Mouse (Mus musculus) lung, postnatal 4 days (tissue): ENCODE measurements at regions not wholly inside any gene's neighbourhood (a gene's known extent, or its start where the extent isn't known, plus 50 kb on each side); places are given as distances from the start of the nearest gene placed in this dataset.

Source experiments
- DNase-seq, 2 experiments: peaks; one replicate each; pipeline ENCODE4 v3.0.0; 2021

GRCm38 (mm10) chr11:63620220-63620619 is 301.9 kb downstream of the Hs3st3b1 start:
- no peak for DNase-seq

GRCm38 (mm10) chr11:63630336-63630735 is 291.8 kb downstream of the Hs3st3b1 start:
- no peak for DNase-seq

- DNase-seq = no peak
Observed at GRCm38 (mm10) chr11:63657057-63657456, 265.0 kb downstream of the Hs3st3b1 start.

- no peak for DNase-seq
Observed at GRCm38 (mm10) chr11:63665268-63665934, 256.7 kb downstream of the Hs3st3b1 start.

- DNase-seq = no peak
Observed at GRCm38 (mm10) chr11:63670477-63670876, 251.6 kb downstream of the Hs3st3b1 start.

GRCm38 (mm10) chr11:63671816-63672215 is 250.3 kb downstream of the Hs3st3b1 start:
- DNase-seq = no peak

GRCm38 (mm10) chr11:63677921-63678320 is 244.2 kb downstream of the Hs3st3b1 start:
- no peak for DNase-seq

- no peak for DNase-seq
Observed at GRCm38 (mm10) chr11:63678382-63678905, 243.6 kb downstream of the Hs3st3b1 start.

GRCm38 (mm10) chr11:63679491-63679890 is 242.6 kb downstream of the Hs3st3b1 start:
- DNase-seq = no peak

GRCm38 (mm10) chr11:63684228-63684980 is 237.7 kb downstream of the Hs3st3b1 start:
- no peak for DNase-seq

- DNase-seq = peak in 1 of 2 experiments; percentile 18
Observed at GRCm38 (mm10) chr11:63691041-63691440, 231.0 kb downstream of the Hs3st3b1 start.

GRCm38 (mm10) chr11:63704995-63705580 is 217.0 kb downstream of the Hs3st3b1 start:
- no peak for DNase-seq

GRCm38 (mm10) chr11:63706057-63706456 is 216.0 kb downstream of the Hs3st3b1 start:
- no peak for DNase-seq

GRCm38 (mm10) chr11:63707093-63707492 is 215.0 kb downstream of the Hs3st3b1 start:
- DNase-seq = no peak

GRCm38 (mm10) chr11:63708412-63708811 is 213.7 kb downstream of the Hs3st3b1 start:
- peak; percentile 54 to 71 for DNase-seq

- no peak for DNase-seq
Observed at GRCm38 (mm10) chr11:63712053-63712864, 209.8 kb downstream of the Hs3st3b1 start.

GRCm38 (mm10) chr11:63722261-63722660 is 199.8 kb downstream of the Hs3st3b1 start:
- DNase-seq = no peak

GRCm38 (mm10) chr11:63730880-63731279 is 191.2 kb downstream of the Hs3st3b1 start:
- peak; percentile 30 to 42 for DNase-seq

- no peak for DNase-seq
Observed at GRCm38 (mm10) chr11:63753260-63753659, 168.8 kb downstream of the Hs3st3b1 start.

GRCm38 (mm10) chr11:63754826-63755225 is 167.3 kb downstream of the Hs3st3b1 start:
- DNase-seq = no peak

- DNase-seq = peak; percentile 18 to 25
Observed at GRCm38 (mm10) chr11:63758313-63758712, 163.8 kb downstream of the Hs3st3b1 start.

- DNase-seq = no peak
Observed at GRCm38 (mm10) chr11:63761561-63761960, 160.5 kb downstream of the Hs3st3b1 start.
